Mouse (Mus musculus): ENCODE measurements around the gene Sla2. TPM values are rescaled to one million over a fixed set of nuclear protein-coding genes. Genes with fewer than 3 reads are reported as not detected.
"Not testable (repeated sequence)": the region's sequence is repeated elsewhere in the genome, so short reads cannot be mapped to it uniquely, and the experiment has no call there.

The Sla2 gene
- total RNA-seq (2021), result not detected

DNA sequence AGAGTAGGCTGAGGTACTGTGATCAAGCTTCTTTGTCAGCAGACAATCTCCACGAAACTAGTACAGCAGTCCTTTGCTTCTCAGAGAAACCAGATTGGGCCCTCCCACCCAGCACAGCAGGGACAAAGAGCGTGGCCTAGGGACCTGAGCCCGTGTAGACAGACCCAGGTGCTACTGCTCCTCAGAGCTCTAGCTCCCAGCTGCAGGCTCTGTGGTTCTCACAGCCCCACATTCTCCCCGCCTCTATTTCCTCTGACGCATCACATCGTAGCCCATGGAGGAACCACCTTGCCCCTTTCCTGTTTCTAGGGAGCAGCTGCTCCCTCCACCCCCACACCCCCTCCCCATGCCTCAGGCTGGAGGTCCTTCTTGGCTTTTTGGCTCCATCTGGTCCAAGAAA lies at the start of gene Sla2:
Sla2 (minus strand) TSS at position 176 of the 400 bp plus-strand sequence.
- no peak for DNase-seq

DNA sequence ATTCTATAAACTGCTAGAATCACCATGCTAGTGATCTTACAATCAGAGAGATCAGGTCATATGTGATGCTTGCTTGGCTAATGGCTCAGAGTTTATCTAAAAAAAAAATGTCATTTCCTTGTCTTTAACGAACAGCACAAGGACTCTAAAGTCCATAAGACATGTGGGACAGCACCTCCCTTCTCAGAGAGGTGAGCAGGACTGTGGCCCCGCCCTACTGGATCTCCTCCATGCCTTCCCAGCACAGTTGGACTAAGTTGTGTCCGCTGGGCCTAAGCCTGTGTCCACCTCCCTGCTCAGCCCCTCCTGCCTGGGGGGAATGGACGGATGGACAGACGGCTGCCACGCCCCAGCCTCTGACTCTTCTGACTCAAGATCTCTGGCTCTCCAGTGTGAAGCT lies 48.0 kb upstream of the Sla2 start:
- DNase-seq, result no peak

DNA sequence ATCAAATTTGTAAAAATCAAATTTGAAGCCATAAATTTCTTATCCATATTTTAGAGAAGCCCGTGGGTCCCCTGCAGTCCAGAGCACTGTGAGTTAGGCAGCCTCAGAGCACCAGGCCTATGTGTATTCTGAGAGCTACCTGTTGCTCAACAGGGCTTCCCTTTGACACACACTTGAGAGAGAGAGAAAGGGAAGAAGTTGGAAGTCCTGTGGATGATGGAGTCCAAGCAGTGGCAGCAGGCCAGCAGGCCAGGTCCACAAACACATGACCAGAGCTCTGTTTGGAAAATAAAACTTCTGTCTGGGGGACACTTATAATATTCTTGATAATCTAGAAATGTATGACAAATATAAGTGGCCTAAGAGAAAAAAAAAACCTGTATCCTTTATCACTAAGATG lies 46.4 kb upstream of the Sla2 start:
- no peak for DNase-seq

DNA sequence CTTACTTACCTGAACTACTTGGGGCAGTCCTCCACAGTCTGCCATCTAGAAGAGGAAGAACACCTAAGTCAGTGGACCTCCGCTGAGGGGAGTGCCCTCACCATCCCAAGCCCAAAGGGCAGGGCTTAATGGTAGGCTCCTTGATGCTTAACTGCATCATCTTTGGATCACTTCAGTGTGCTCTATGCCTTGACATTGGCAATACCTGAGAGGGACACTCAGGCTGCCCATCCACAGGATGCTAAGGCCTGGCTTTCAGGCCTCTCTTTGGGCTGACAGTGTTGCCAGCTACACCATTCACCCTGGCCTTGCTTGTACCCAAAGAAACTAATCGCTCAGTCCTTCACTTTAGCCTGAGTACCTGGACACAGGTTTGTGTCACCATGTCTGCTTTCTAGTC lies 44.4 kb upstream of the Sla2 start:
- DNase-seq, result no peak

DNA sequence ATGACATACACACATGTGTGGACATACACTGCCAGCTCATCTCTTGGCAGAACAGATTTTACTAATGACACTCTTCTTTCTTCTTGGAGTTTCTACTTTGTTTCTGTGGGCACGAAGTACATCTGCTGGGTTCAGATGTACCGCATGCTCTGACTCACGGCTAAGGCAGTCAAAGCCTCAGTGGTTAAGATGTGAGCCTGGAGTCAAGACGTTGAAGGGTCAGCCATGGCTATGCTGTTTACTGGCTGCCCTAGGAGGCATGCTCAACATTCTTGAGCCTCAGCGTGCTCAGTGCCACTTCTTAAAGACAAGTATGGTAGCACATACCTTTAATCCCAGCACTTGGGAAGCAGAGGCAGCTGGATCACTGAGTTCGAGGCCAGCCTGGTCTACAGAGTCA lies 43.6 kb upstream of the Sla2 start:
- no peak for DNase-seq

DNA sequence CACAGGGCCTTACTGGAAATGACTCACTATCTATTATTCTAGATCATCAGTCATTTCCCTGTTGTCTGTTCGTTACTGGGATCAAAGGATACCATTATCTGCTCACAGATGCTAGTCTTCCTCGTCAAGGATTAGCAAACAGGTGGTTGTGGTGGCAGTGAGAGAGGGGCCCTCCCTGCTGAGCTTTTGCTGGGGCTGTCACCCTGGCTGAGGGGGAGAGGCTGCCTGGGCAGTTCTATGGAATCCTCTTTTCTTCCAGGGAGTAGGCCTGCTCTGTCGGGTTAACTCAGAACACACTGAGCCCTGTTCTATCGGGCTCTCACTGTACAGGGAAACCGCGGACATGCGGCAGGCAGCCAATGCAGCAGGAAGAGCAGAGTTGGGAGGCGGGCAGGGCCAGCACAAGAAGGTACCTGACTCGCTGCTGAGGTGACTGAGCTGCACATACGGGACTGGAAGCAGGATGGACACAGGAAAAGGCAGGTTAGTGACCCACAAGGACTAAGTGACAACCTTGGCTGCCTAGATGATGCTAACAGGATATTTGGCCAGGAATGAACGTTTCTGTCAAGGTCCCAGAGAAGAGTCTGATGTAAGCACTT lies 42.6 kb upstream of the Sla2 start:
- no peak for DNase-seq

DNA sequence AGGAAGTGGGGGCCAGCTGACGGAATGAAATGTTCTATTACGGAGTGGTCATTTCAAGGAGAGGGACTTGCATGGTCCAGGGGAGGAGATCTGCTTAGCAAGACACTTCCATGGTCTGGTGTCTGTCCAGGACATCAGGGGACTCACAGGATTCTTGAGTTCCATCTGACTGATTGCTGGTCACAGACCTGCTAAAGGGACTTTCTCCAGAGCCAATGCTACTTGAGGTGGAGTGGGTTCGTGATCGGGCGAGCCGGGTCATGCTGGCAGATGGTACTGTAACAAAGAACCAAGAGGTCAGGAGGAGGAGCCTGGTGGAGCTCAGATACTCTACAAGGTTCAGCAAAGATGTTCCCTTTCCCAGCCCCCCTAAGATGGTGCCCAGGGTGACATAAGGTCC lies 41.6 kb upstream of the Sla2 start:
- DNase-seq, result no peak

DNA sequence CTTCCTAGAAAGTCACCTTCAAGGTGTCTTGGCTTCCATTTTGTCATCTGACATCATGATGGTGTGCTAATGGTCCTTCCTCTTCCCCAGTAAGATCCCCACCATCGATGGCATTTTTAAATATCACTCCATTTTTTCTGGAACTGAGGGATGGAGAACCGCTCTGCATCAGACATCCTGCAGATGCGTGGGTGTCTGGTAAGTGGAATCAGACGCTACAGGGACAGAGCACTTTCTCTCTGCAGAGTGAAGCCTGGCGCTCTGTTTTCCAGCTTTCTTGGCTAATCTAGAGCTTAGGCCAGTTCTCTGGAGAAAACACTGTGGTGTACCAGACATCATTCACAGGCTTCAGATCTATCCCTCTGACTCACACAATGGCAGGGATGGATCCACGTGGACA lies 40.7 kb upstream of the Sla2 start:
- no peak for DNase-seq

DNA sequence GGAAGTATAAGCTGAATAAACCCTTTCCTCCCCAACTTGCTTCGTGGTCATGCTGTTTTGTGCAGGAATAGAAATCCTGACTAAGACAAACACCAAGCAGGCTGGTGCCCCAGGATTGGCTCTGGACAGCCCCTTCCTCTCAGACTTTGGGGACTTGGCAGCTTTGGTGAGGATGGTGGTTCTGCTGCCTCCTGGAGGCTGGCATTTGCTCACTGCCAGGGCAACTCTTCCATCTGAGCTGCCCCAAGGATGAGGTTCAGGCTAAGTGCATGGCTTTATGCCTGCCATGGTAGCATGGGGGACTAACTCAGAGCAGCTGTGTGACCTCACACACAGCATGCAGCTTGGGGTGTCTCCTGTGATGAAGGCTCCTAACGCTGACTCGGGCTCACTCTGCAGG lies 38.6 kb upstream of the Sla2 start:
- not testable (repeated sequence) for DNase-seq

DNA sequence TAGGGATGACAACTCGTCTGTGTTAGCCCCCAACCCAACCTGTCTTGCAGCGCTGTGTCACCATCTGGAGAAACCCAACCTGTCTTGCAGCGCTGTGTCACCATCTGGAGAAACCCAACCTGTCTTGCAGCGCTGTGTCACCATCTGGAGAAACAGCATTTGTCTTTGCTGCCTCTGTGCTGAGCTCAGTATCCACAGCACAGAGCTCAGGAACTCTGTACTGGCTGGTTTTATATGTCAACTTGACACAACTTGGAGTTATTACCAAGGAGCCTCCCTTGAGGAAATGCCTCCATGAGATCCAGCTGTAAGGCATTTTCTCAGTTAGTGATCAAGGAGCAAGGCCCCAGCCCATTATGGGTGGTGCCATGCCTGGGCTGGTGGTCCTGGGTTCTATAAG lies 38.1 kb upstream of the Sla2 start:
- not testable (repeated sequence) for DNase-seq

DNA sequence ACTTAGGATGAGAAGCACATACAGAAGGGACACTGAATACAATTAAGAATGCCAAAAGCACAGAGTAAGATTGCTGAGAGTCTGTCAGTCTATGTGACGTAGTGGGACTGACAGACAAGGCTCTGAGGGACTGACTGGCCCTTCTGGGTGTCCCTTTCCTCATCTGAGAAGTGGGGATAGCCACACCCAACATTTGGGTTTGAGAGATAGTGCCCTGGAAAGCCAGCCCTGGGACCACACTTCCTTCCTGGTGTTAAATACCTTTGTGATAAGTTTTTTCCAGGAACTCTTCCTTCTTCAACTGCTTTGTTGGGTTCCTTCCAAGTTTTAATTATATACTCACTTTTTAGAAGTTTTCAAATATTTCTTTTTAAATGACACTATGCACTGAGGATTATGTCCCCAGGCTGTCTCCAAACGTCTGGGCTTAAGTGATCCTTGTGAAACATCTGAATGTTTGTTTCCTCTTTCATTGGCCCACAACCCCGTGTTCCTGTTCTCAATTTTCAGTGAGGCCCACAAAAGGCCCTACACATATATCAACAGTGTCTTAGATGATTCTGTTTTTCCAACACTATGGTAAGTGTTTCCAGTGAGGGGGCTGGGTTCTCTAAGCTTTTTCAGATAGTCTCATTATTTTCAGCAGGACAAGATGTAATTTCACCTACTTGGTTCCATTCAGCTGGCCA lies 37.4 kb upstream of the Sla2 start:
- DNase-seq, result no peak

DNA sequence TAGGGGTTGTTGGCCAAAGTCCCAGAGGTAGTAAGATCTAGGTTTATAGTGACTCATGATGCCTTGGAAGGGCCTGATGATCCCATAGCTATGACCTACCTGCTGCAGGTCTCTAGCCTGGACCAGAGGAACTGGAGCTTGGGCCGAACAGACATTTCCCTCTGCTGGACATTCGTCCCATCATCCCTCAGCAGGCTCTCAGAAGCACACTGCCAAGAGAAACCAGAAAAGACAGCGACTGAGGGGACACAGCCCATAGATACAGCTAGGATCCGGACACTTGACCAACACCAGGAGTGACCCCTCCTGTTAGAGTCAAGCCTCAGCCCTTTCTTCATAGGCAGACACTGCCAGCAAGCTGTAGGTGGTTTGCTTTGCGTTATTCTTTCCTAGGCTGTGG lies 36.1 kb upstream of the Sla2 start:
- DNase-seq, result no peak

DNA sequence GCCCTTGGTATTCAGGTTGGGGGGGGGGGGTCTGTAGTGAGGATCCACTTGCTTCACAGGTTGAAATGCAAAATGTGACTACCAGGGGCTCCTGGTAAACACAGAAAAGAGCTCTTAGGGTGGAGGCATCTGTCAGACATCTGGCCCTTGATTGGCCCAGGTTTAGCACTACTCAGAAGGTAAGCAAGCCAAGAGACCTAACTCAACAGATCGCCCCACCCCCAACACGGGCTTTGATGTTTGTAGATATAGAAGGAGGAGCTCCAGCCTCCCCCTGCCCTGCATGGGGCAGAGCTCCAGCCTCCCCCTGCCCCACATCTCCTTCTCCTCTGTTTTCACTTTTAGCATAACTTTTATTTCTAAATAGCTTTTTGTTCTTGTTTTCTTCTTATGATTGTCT lies 32.8 kb upstream of the Sla2 start:
- DNase-seq, result no peak

DNA sequence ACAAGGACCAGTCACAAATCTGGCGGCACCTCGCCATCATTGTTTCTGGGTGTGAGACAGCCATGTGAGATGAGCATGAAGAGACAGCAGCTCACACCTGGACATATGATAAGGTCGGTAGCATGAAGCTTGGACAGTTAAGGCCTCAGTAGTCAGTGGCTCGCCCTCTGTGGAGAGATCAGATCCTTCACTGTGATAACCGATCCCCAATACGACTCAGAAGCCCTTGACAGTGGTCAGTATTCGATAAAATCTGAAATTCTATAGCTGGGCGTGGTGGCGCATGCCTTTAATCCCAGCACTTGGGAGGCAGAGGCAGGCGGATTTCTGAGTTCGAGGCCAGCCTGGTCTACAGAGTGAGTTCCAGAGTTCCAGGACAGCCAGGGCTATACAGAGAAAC lies 32.2 kb upstream of the Sla2 start:
- not testable (repeated sequence) for DNase-seq

DNA sequence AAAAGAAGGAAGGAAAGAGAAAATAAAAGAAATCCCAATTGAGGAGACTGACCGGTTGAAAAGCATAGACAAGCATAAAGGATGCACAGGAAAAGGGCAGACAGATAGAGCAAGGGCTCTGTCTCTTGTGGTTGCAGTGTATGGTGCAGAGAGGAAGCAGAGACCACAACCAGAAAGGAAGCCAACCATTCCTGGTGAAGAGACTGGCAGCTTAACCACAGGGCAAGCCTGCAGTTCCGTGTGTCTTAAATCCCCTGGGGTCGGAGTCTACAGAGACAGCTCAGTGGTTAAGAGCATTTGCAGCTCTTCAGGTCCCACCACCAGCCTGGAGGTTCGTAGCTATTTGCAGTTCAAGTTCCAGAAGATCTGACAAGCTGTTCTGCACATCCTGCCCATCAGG lies 31.6 kb upstream of the Sla2 start:
- no peak for DNase-seq

DNA sequence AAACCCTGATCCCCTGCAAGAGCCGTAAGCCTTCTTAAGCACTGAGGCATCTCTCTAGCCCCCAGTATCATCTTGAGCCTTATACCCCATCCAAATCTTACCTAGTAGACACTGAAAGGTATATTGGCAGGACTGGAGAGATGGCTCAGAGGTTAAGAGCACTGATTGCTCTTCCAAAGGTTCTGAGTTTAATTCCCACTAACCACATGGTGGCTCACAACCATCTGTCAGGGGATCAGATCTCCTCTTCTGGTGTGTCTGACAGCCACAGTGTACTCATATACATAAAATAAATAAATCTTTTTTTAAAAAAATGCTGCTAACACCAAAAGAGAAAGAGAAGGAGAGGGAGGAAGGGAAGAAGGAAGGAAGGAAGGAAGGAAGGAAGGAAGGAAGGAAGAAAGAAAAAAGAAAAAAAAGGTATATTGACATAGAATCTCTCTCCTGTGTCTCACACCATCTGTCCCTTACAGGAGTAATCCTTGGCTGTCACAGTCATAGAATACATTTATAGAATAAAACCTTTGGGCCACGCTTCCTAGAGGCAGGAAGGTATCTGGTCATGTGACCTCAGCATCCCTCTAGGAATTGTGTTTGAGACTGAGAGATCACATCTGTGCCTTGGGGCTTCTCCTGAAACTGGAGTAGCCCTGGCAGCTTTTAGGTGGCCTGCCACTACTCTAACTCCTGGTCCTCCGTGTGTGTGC lies 29.6 kb upstream of the Sla2 start:
- DNase-seq, result no peak

DNA sequence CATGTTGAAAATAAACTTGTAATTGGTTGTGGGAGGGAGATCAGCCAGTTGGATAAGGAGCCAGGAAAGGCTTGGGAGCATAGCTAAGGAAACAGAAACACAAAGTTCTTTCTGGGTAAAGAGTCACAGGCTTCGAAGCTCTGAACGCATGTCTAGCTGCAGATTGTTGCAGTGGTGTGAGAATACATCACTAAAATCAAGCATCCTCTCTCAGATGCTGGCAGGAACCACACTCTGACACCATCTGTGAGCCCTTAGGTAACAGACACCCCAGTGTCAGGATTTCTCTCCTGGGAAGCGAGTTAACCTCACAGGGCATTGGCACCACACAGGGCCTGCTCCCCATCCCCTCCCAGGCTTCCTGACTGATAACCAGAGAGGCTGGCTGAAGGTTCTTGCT lies 28.6 kb upstream of the Sla2 start:
- DNase-seq, result no peak

DNA sequence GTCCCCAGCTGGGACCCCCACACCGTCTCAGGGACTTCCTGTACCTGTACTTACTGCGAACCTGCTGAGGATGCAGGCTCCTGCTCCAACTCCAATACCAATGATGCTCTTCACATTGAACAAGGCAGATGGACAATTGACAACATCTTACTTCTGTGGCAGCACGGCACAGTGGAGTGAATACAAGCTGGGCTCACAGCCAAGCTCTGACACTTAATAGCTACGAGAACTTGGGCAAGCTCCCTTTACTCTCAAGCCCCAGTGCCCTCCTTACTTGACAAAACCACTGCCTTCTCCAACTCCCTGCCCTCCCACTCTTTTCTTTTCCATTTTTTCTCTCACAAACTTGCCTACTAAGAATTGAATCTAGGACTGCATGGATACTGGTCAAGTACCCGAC lies 26.2 kb upstream of the Sla2 start:
- DNase-seq, result no peak

DNA sequence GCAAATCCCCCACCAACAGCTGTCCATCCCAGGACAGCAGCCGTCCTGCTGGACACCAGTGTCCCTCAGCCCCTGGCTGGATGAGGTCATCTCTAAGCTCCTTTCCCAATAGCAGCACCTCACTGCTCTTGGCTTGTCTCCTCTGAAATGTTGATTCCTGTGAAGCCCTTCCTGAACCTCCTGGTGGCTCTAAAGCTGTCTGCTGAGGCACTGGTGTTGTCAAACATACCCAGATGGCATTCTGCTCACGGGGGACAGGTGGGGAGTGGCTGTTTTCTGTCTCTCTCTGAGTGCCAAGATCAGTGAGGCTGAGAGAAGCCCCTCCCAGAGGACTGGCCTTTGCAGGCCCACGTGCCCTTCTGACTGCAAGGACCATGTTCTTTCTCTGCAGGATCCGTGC lies 18.9 kb upstream of the Sla2 start:
- not testable (repeated sequence) for DNase-seq

DNA sequence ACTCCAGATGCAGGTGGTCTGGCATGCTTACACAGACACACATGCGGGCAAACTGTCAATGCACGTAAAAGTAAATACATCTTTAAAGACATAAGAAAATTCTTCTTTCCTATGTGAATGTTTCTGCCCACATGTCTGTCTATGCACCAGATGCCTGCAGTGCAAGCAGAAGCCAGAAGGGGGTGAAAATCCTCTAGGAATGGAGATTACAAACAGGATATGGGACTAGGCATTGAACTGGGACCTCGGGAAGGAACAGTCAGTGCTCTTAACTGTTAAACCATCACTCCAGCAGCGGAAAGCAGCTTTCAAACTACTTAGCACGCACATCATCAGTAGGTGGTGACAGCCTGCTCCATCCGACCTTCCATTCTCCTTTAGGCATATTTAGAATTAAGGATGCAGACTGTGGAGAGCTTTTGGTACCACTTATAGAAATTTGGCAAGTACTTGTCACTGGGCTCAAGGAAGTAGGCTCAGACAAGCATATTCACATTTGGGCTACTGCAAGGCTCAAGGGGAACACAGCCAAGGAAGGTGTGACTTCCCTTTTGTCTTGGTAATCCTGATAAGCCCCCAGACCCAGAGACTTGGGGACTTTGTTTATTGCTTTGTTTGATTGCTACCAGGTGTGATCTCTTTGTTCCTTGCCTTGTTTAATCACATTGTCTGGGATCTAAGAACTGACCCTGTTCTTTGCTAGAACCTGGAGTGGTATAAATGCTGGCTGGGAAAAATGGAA lies 18.2 kb upstream of the Sla2 start:
- DNase-seq, result peak; percentile 77

DNA sequence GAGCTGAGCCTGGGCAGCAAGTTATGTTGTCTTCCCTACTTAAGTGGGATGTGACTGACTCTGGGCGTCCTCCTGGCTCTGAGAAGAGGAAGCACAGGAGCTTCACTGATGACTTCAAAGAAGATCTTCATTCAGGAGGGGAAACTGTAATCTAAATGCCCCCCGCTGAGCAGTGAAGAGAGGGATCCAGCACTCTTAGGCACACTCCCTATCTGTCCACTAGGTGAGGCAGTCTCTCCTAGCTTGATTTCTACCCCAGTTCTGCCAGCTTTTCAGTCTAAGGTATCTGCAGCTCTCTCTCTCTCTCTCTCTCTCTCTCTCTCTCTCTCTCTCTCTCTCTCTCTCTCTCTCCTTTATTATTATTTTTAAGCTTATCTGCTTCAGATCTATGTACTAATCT lies 16.4 kb upstream of the Sla2 start:
- DNase-seq, result no peak

DNA sequence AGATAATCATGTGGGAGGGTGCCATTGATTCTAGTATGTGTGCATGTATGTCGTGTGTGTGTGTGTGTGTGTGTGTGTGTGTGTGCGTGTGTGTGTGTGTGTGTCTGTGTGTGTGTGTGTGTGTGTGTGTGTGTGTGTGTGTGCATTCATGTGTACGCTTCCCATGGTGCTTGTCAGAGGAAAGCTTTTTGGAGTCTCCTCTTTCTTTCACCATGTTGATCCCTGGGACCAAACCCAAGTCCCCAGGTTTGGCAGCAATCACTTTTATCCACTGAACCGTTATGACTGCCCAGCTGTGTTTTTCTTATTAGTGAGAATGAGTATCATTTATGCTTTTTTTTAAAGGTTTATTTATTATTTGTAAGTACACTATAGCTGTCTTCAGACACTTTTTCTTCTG lies 15.4 kb upstream of the Sla2 start:
- DNase-seq, result not testable (repeated sequence)

DNA sequence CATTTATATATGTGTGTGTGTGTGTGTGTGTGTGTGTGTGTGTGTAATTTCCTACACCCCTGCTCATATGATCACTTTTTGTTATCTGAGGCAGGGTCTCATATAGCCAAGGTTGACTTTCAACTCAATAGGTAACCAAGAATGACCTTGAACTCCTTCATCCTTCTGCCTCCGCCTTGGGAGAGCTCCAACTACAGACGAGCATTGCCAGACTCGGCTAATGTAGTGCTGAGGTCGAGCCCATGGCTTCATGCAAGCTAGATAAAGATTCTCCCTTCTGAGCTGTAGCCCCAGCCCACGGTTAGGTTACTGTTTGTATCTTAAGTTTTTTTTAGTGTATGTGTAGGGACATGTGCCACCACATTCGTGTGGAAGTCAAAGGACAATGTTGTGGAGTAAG lies 14.9 kb upstream of the Sla2 start:
- no peak for DNase-seq

Measured in heart, postnatal 4 days (tissue).